Mouse (Mus musculus) hindbrain, embryonic 10.5 days (tissue): Measurements from ENCODE around the gene Polr3b. TPM values are rescaled to one million over a fixed set of nuclear protein-coding genes. Genes with fewer than 3 reads are reported as not detected.
A peak's percentile ranks its signal among the peaks of the same experiment; 100 is the strongest.

ENCODE experiments used
- DNase-seq: peaks from one replicate; pipeline ENCODE4 v3.0.0-alpha.2; 2017; ENCODE audit warnings: low spot score
- H3K27ac ChIP-seq: fragments of 300-500 bp; sonication (generic); 2 replicates; pipeline ENCODE4 v1.5.1; 2016; ENCODE audit warnings: mild to moderate bottlenecking, moderate library complexity
- H3K27me3 ChIP-seq: fragments of 300-500 bp; sonication (generic); 2 replicates; pipeline ENCODE4 v1.6.1; 2016; ENCODE audit warnings: mild to moderate bottlenecking; ENCODE audit not compliant: poor library complexity, insufficient read depth, severe bottlenecking
- H3K36me3 ChIP-seq: fragments of 300-500 bp; sonication (generic); 2 replicates; pipeline ENCODE4 v1.6.1; 2016; ENCODE audit warnings: mild to moderate bottlenecking, moderate library complexity
- H3K4me1 ChIP-seq: fragments of 300-500 bp; sonication (generic); replicated peaks from 2 replicates; pipeline ENCODE4 v1.6.1; 2016; ENCODE audit warnings: mild to moderate bottlenecking
- H3K4me3 ChIP-seq: fragments of 300-500 bp; sonication (generic); 2 replicates; pipeline ENCODE4 v1.5.1; 2016; ENCODE audit warnings: mild to moderate bottlenecking, moderate library complexity
- H3K9me3 ChIP-seq: fragments of 300-500 bp; sonication (generic); 2 replicates; pipeline ENCODE4 v1.6.1; 2016; ENCODE audit warnings: mild to moderate bottlenecking, moderate library complexity
- WGBS: fragments of 180-500 bp; shearing (Covaris S2); methylation state at CpG from one replicate; pipeline ENCODE4 v1.1.7; 2016; 5-methylcytosine and 5-hydroxymethylcytosine counted together
- polyA plus RNA-seq: library from polyadenylated mRNA; unstranded; fragments of >200 nt; fragmentation: Nextera tagmentation; extraction: Ambion mirVana; gene quantifications from 2 replicates; pipeline ENCODE4 v1.2.1, GENCODE M21; 2016

Polr3b gene
- polyA plus RNA-seq, 1 experiment from 2014 or later, result 13.2 TPM

- 92% methylated on average over 4 of the region's 4 CpGs for WGBS
- Histone ChIP-seq H3K4me1 (peaks cover 20% of the 10 kb centered on the region), H3K36me3 (peaks cover 40% of the 10 kb centered on the region), H3K27me3 (no peaks in the 10 kb centered on the region), H3K27ac (no peak overlapping the region; the same call in 1 of the 2 replicates), H3K4me3 (no peak overlapping the region), H3K9me3 (peaks cover 3% of the 10 kb centered on the region; the same call in 1 of the 2 replicates)
- no peak for DNase-seq
Observed at GRCm38 (mm10) chr10:84656618-84657017, 34.5 kb downstream of the Polr3b start.

GRCm38 (mm10) chr10:84657437-84658087, 35.5 kb downstream of the Polr3b start:
- WGBS, result 54% methylated on average over 6 of the region's 6 CpGs
- Histone ChIP-seq H3K27ac (no peak overlapping the region; the same call in 1 of the 2 replicates), H3K27me3 (no peaks in the 10 kb centered on the region), H3K4me1 (peaks cover 20% of the 10 kb centered on the region), H3K9me3 (peaks cover 7% of the 10 kb centered on the region; the same call in 1 of the 2 replicates), H3K4me3 (no peak overlapping the region), H3K36me3 (peaks cover 44% of the 10 kb centered on the region)
- DNase-seq, result no peak

GRCm38 (mm10) chr10:84658088-84658848, 36.2 kb downstream of the Polr3b start:
- DNase-seq, result no peak
- Histone ChIP-seq H3K4me3 (no peak overlapping the region), H3K27me3 (no peaks in the 10 kb centered on the region), H3K4me1 (peaks cover 20% of the 10 kb centered on the region), H3K27ac (peak overlapping the region; percentile 62), H3K9me3 (peaks cover 7% of the 10 kb centered on the region; the same call in 1 of the 2 replicates), H3K36me3 (peaks cover 38% of the 10 kb centered on the region)
- WGBS, result 67% methylated on average over 18 of the region's 18 CpGs

GRCm38 (mm10) chr10:84659281-84659680, 37.2 kb downstream of the Polr3b start:
- DNase-seq, result no peak
- peaks cover 41% of the 10 kb centered on the region for H3K36me3 ChIP-seq
- H3K9me3 ChIP-seq, result peaks cover 7% of the 10 kb centered on the region; the same call in 1 of the 2 replicates
- H3K4me3 ChIP-seq, result no peak overlapping the region
- H3K27me3 ChIP-seq, result no peaks in the 10 kb centered on the region
- H3K4me1 ChIP-seq, result peaks cover 20% of the 10 kb centered on the region
- 90% methylated on average over 3 of the region's 3 CpGs for WGBS
- H3K27ac ChIP-seq, result peak overlapping the region; percentile 18; the same call in 1 of the 2 replicates

GRCm38 (mm10) chr10:84662138-84662537, 40.0 kb downstream of the Polr3b start:
- Histone ChIP-seq H3K27ac (no peak overlapping the region), H3K27me3 (no peaks in the 10 kb centered on the region), H3K9me3 (peaks cover 7% of the 10 kb centered on the region; the same call in 1 of the 2 replicates), H3K4me3 (no peak overlapping the region), H3K36me3 (peaks cover 35% of the 10 kb centered on the region), H3K4me1 (peaks cover 33% of the 10 kb centered on the region)
- DNase-seq, result no peak
- WGBS, result 92% methylated on average over 6 of the region's 6 CpGs

GRCm38 (mm10) chr10:84665713-84666260, 43.7 kb downstream of the Polr3b start:
- peaks cover 48% of the 10 kb centered on the region for H3K36me3 ChIP-seq
- no peak overlapping the region for H3K4me3 ChIP-seq
- peaks cover 14% of the 10 kb centered on the region for H3K4me1 ChIP-seq
- no peak overlapping the region for H3K27ac ChIP-seq
- no peak for DNase-seq
- H3K27me3 ChIP-seq, result no peaks in the 10 kb centered on the region
- H3K9me3 ChIP-seq, result peaks cover 7% of the 10 kb centered on the region; the same call in 1 of the 2 replicates
- WGBS, result 9% methylated on average over 3 of the region's 3 CpGs

GRCm38 (mm10) chr10:84675653-84676052, 53.6 kb downstream of the Polr3b start:
- Histone ChIP-seq H3K4me1 (peaks cover 8% of the 10 kb centered on the region), H3K4me3 (no peak overlapping the region), H3K36me3 (peaks cover 59% of the 10 kb centered on the region), H3K27ac (no peak overlapping the region), H3K27me3 (no peaks in the 10 kb centered on the region), H3K9me3 (0 out of 2 replicates have a peak, but pooled peaks cover 3% of the 10 kb centered on the region)
- no peak for DNase-seq

GRCm38 (mm10) chr10:84676511-84676910, 54.4 kb downstream of the Polr3b start:
- Histone ChIP-seq H3K27me3 (no peaks in the 10 kb centered on the region), H3K4me1 (peaks cover 11% of the 10 kb centered on the region), H3K4me3 (no peak overlapping the region), H3K36me3 (peaks cover 61% of the 10 kb centered on the region), H3K9me3 (0 out of 2 replicates have a peak, but pooled peaks cover 3% of the 10 kb centered on the region), H3K27ac (peak overlapping the region; percentile 64; the same call in 1 of the 2 replicates)
- DNase-seq, result no peak
- 89% methylated on average over 8 of the region's 8 CpGs for WGBS

- Histone ChIP-seq H3K36me3 (peaks cover 61% of the 10 kb centered on the region), H3K27me3 (no peaks in the 10 kb centered on the region), H3K27ac (no peak overlapping the region), H3K4me1 (peaks cover 12% of the 10 kb centered on the region), H3K4me3 (no peak overlapping the region), H3K9me3 (0 out of 2 replicates have a peak, but pooled peaks cover 3% of the 10 kb centered on the region)
- WGBS, result 93% methylated on average over 3 of the region's 3 CpGs
- DNase-seq, result no peak
Observed at GRCm38 (mm10) chr10:84677871-84678270, 55.8 kb downstream of the Polr3b start.

GRCm38 (mm10) chr10:84678441-84678840, 56.3 kb downstream of the Polr3b start:
- DNase-seq, result no peak
- 0 out of 2 replicates have a peak, but pooled peaks cover 3% of the 10 kb centered on the region for H3K9me3 ChIP-seq
- no peaks in the 10 kb centered on the region for H3K27me3 ChIP-seq
- 81% methylated on average over 4 of the region's 4 CpGs for WGBS
- no peak overlapping the region for H3K4me3 ChIP-seq
- no peak overlapping the region for H3K27ac ChIP-seq
- H3K36me3 ChIP-seq, result peaks cover 55% of the 10 kb centered on the region
- H3K4me1 ChIP-seq, result peaks cover 12% of the 10 kb centered on the region

GRCm38 (mm10) chr10:84685444-84686121, 63.5 kb downstream of the Polr3b start:
- 28% methylated on average over 8 of the region's 8 CpGs for WGBS
- no peaks in the 10 kb centered on the region for H3K9me3 ChIP-seq
- peak overlapping the region; percentile 88 for H3K27ac ChIP-seq
- H3K36me3 ChIP-seq, result peaks cover 17% of the 10 kb centered on the region
- H3K27me3 ChIP-seq, result peaks cover 22% of the 10 kb centered on the region
- H3K4me3 ChIP-seq, result peak overlapping the region; percentile 26; the same call in 1 of the 2 replicates
- DNase-seq, result peak; percentile 45
- peaks cover 53% of the 10 kb centered on the region for H3K4me1 ChIP-seq

- H3K4me1 ChIP-seq, result peaks cover 58% of the 10 kb centered on the region
- DNase-seq, result peak; percentile 62
- peak overlapping the region; percentile 26 for H3K4me3 ChIP-seq
- 23% methylated on average over 9 of the region's 9 CpGs for WGBS
- peak overlapping the region; percentile 88 for H3K27ac ChIP-seq
- H3K27me3 ChIP-seq, result peaks cover 22% of the 10 kb centered on the region
- no peaks in the 10 kb centered on the region for H3K9me3 ChIP-seq
- H3K36me3 ChIP-seq, result peaks cover 14% of the 10 kb centered on the region
Observed at GRCm38 (mm10) chr10:84686122-84686497, 64.0 kb downstream of the Polr3b start.
